Mouse (Mus musculus) hindbrain, embryonic 14.5 days (tissue): ENCODE results near the gene Arhgap10. TPM values are rescaled to one million over a fixed set of nuclear protein-coding genes. Genes with fewer than 3 reads are reported as not detected.

ENCODE experiments used
- ATAC-seq: fragments of 200-750 bp; cut with Nextera tagmentation; 2 replicates; pipeline ENCODE4 v1.8.0; 2017; ENCODE audit warnings: moderate number of reproducible peaks, mild to moderate bottlenecking, moderate TSS enrichment, moderate library complexity; ENCODE audit not compliant: low FRiP score
- DNase-seq: peaks from one replicate; pipeline ENCODE4 v3.0.0-alpha.2; 2015; ENCODE audit warnings: low spot score
- H3K27ac ChIP-seq: fragments of 300-500 bp; sonication (generic); 2 replicates; pipeline ENCODE4 v1.5.1; 2014; ENCODE audit warnings: mild to moderate bottlenecking, moderate library complexity
- H3K27me3 ChIP-seq: fragments of 300-500 bp; sonication (generic); 2 replicates; pipeline ENCODE4 v1.6.1; 2014; ENCODE audit warnings: mild to moderate bottlenecking, low read length, mixed read lengths; ENCODE audit not compliant: control insufficient read depth, insufficient read depth
- H3K36me3 ChIP-seq: fragments of 300-500 bp; sonication (generic); replicated peaks from 2 replicates; pipeline ENCODE4 v1.6.1; 2014; ENCODE audit not compliant: control insufficient read depth, insufficient read depth
- H3K4me1 ChIP-seq: fragments of 300-500 bp; sonication (generic); replicated peaks from 2 replicates; pipeline ENCODE4 v1.6.1; 2014; ENCODE audit warnings: antibody characterized with exemption, low read length, mixed read lengths; ENCODE audit not compliant: control insufficient read depth, insufficient read depth
- H3K4me2 ChIP-seq: fragments of 300-500 bp; sonication (generic); replicated peaks from 2 replicates; pipeline ENCODE4 v1.6.1; 2014; ENCODE audit warnings: mild to moderate bottlenecking, moderate library complexity
- H3K4me3 ChIP-seq: fragments of 300-500 bp; sonication (generic); replicated peaks from 2 replicates; pipeline ENCODE4 v1.5.1; 2014; ENCODE audit warnings: mild to moderate bottlenecking, low read length
- H3K9ac ChIP-seq: fragments of 300-500 bp; sonication (generic); 2 replicates; pipeline ENCODE4 v1.6.1; 2014
- H3K9me3 ChIP-seq: fragments of 300-500 bp; sonication (generic); 2 replicates; pipeline ENCODE4 v1.6.1; 2016; ENCODE audit warnings: low read length; ENCODE audit not compliant: control insufficient read depth
- WGBS: fragments of 180-500 bp; shearing (Covaris S2); extraction: QIAGEN DNeasy Blood & Tissue Kit; methylation state at CpG from one replicate; pipeline ENCODE4 v1.1.7; 2014; 5-methylcytosine and 5-hydroxymethylcytosine counted together
- polyA plus RNA-seq: library from polyadenylated mRNA; unstranded; fragments of >200 nt; fragmentation: Nextera tagmentation; extraction: Ambion mirVana; gene quantifications from 2 replicates; pipeline ENCODE4 v1.2.1, GENCODE M21; 2014

The Arhgap10 gene
- polyA plus RNA-seq, 1 experiment from 2014 or later: 5.1 TPM

- H3K27ac ChIP-seq: no peak overlapping the region
- ATAC-seq (no peak), DNase-seq (no peak)
- 78% methylated on average over 1 of the region's 1 CpGs for WGBS
- no peak overlapping the region for H3K4me3 ChIP-seq
- no peaks in the 10 kb centered on the region for H3K36me3 ChIP-seq
- no peaks in the 10 kb centered on the region for H3K4me1 ChIP-seq
- H3K9ac ChIP-seq: no peak overlapping the region
- H3K9me3 ChIP-seq: no peaks in the 10 kb centered on the region
- H3K27me3 ChIP-seq: no peaks in the 10 kb centered on the region
- H3K4me2 ChIP-seq: no peak overlapping the region
Measured at GRCm38 (mm10) chr8:77236701-77237100, 281.1 kb downstream of the Arhgap10 start.

GRCm38 (mm10) chr8:77232411-77232810, 285.3 kb downstream of the Arhgap10 start:
- ATAC-seq (no peak), DNase-seq (no peak)
- Histone ChIP-seq H3K9me3 (no peaks in the 10 kb centered on the region), H3K36me3 (no peaks in the 10 kb centered on the region), H3K27ac (no peak overlapping the region), H3K4me3 (no peak overlapping the region), H3K4me2 (no peak overlapping the region), H3K4me1 (no peaks in the 10 kb centered on the region), H3K27me3 (no peaks in the 10 kb centered on the region), H3K9ac (no peak overlapping the region)
- 88% methylated on average over 3 of the region's 3 CpGs for WGBS

GRCm38 (mm10) chr8:77231834-77232233, 285.9 kb downstream of the Arhgap10 start:
- no peak overlapping the region for H3K4me2 ChIP-seq
- no peaks in the 10 kb centered on the region for H3K9me3 ChIP-seq
- no peak overlapping the region for H3K27ac ChIP-seq
- ATAC-seq (no peak), DNase-seq (no peak)
- no peaks in the 10 kb centered on the region for H3K4me1 ChIP-seq
- no peaks in the 10 kb centered on the region for H3K36me3 ChIP-seq
- 67% methylated on average over 6 of the region's 6 CpGs for WGBS
- no peaks in the 10 kb centered on the region for H3K27me3 ChIP-seq
- H3K9ac ChIP-seq: no peak overlapping the region
- H3K4me3 ChIP-seq: no peak overlapping the region

GRCm38 (mm10) chr8:77231211-77231610, 286.5 kb downstream of the Arhgap10 start:
- no peak overlapping the region for H3K27ac ChIP-seq
- no peak overlapping the region for H3K4me3 ChIP-seq
- H3K9ac ChIP-seq: no peak overlapping the region
- no peaks in the 10 kb centered on the region for H3K36me3 ChIP-seq
- H3K27me3 ChIP-seq: no peaks in the 10 kb centered on the region
- H3K4me1 ChIP-seq: no peaks in the 10 kb centered on the region
- 77% methylated on average over 1 of the region's 1 CpGs for WGBS
- no peaks in the 10 kb centered on the region for H3K9me3 ChIP-seq
- DNase-seq (no peak), ATAC-seq (no peak)
- no peak overlapping the region for H3K4me2 ChIP-seq

- H3K9ac ChIP-seq: no peak overlapping the region
- no peaks in the 10 kb centered on the region for H3K27me3 ChIP-seq
- no peaks in the 10 kb centered on the region for H3K9me3 ChIP-seq
- no peaks in the 10 kb centered on the region for H3K4me1 ChIP-seq
- H3K36me3 ChIP-seq: no peaks in the 10 kb centered on the region
- WGBS: 82% methylated on average over 7 of the region's 7 CpGs
- no peak for ATAC-seq
- no peak for DNase-seq
- H3K4me3 ChIP-seq: no peak overlapping the region
- H3K4me2 ChIP-seq: no peak overlapping the region
- no peak overlapping the region for H3K27ac ChIP-seq
Measured at GRCm38 (mm10) chr8:77228688-77229087, 289.1 kb downstream of the Arhgap10 start.

GRCm38 (mm10) chr8:77227742-77228141, 290.0 kb downstream of the Arhgap10 start:
- DNase-seq (no peak), ATAC-seq (no peak)
- Histone ChIP-seq H3K9ac (no peak overlapping the region), H3K9me3 (no peaks in the 10 kb centered on the region), H3K36me3 (no peaks in the 10 kb centered on the region), H3K4me2 (no peak overlapping the region), H3K27me3 (no peaks in the 10 kb centered on the region), H3K4me1 (no peaks in the 10 kb centered on the region), H3K27ac (no peak overlapping the region), H3K4me3 (no peak overlapping the region)
- WGBS: 91% methylated on average over 5 of the region's 5 CpGs

GRCm38 (mm10) chr8:77223123-77223522, 294.6 kb downstream of the Arhgap10 start:
- Histone ChIP-seq H3K9me3 (no peaks in the 10 kb centered on the region), H3K4me2 (no peak overlapping the region), H3K4me3 (no peak overlapping the region), H3K9ac (no peak overlapping the region), H3K27ac (no peak overlapping the region), H3K27me3 (no peaks in the 10 kb centered on the region), H3K4me1 (no peaks in the 10 kb centered on the region), H3K36me3 (no peaks in the 10 kb centered on the region)
- ATAC-seq: no peak
- WGBS: 77% methylated on average over 4 of the region's 4 CpGs
- DNase-seq: no peak

- Histone ChIP-seq H3K27me3 (no peaks in the 10 kb centered on the region), H3K9ac (no peak overlapping the region), H3K4me2 (no peak overlapping the region), H3K27ac (no peak overlapping the region), H3K4me1 (no peaks in the 10 kb centered on the region), H3K36me3 (no peaks in the 10 kb centered on the region), H3K9me3 (no peaks in the 10 kb centered on the region), H3K4me3 (no peak overlapping the region)
- 77% methylated on average over 6 of the region's 6 CpGs for WGBS
- DNase-seq: no peak
- ATAC-seq: no peak
Measured at GRCm38 (mm10) chr8:77215191-77215590, 302.6 kb downstream of the Arhgap10 start.

GRCm38 (mm10) chr8:77214665-77215064, 303.1 kb downstream of the Arhgap10 start:
- Histone ChIP-seq H3K27me3 (no peaks in the 10 kb centered on the region), H3K4me2 (no peak overlapping the region), H3K9ac (no peak overlapping the region), H3K4me3 (no peak overlapping the region), H3K36me3 (no peaks in the 10 kb centered on the region), H3K27ac (no peak overlapping the region), H3K9me3 (no peaks in the 10 kb centered on the region), H3K4me1 (no peaks in the 10 kb centered on the region)
- peak; percentile 71 for DNase-seq
- WGBS: 67% methylated on average over 8 of the region's 8 CpGs
- no peak for ATAC-seq

- no peak overlapping the region for H3K27ac ChIP-seq
- H3K27me3 ChIP-seq: no peaks in the 10 kb centered on the region
- 77% methylated on average over 3 of the region's 3 CpGs for WGBS
- no peak for ATAC-seq
- H3K4me2 ChIP-seq: no peak overlapping the region
- no peak overlapping the region for H3K9ac ChIP-seq
- H3K9me3 ChIP-seq: no peaks in the 10 kb centered on the region
- H3K4me3 ChIP-seq: no peak overlapping the region
- no peaks in the 10 kb centered on the region for H3K4me1 ChIP-seq
- H3K36me3 ChIP-seq: no peaks in the 10 kb centered on the region
- DNase-seq: no peak
Measured at GRCm38 (mm10) chr8:77213893-77214464, 303.8 kb downstream of the Arhgap10 start.
